Mouse (Mus musculus): ENCODE data around the gene Camp. TPM values are rescaled to one million over a fixed set of nuclear protein-coding genes. Genes with fewer than 3 reads are reported as not detected.

The Camp gene
- total and polyA plus RNA-seq, 2 experiments, result 0.45 TPM; not detected in 1

- Histone ChIP-seq H3K4me1 (ENCODE audit: control insufficient read depth, insufficient read depth, low read length) (peaks cover 4% of the 10 kb centered on the region; the same call in 1 of the 2 replicates), H3K27ac (replicated peaks; ENCODE audit: insufficient read depth, low read depth, low read length) (no peak overlapping the region), H3K27me3 (ENCODE audit: control insufficient read depth, insufficient read depth, low read length) (no peaks in the 10 kb centered on the region), H3K4me3 (ENCODE audit: insufficient read depth, low read depth, low read length) (no peak overlapping the region; the same call in 1 of the 2 replicates), H3K36me3 (ENCODE audit: control insufficient read depth, insufficient read depth, low read length) (peaks cover 16% of the 10 kb centered on the region), H3K9ac (ENCODE audit: low read depth, low read length) (no peak overlapping the region), H3K79me2 (ENCODE audit: control insufficient read depth, insufficient read depth, low read length) (no peaks in the 10 kb centered on the region)
- WGBS, result 31% methylated on average over 3 of the region's 3 CpGs
- DNase-seq (ENCODE audit: extremely low read depth, low read depth, low spot score), result no peak
- TF ChIP-seq CTCF (IDR thresholded peaks at IDR 0.05; ENCODE audit: low read depth, low read length), result no peak
- no peak for TF ChIP-seq POLR2A (IDR thresholded peaks at IDR 0.05; ENCODE audit: extremely low read depth, insufficient read depth, low read length)
Observed at GRCm38 (mm10) chr9:109876756-109877155, 27.3 kb upstream of the Camp start.

GRCm38 (mm10) chr9:109875695-109876601, 26.5 kb upstream of the Camp start:
- Histone ChIP-seq H3K9ac (ENCODE audit: low read depth, low read length) (peak overlapping the region; percentile 92), H3K36me3 (ENCODE audit: control insufficient read depth, insufficient read depth, low read length) (peaks cover 11% of the 10 kb centered on the region), H3K4me3 (ENCODE audit: insufficient read depth, low read depth, low read length) (peak overlapping the region; percentile 77), H3K4me1 (ENCODE audit: control insufficient read depth, insufficient read depth, low read length) (peaks cover 7% of the 10 kb centered on the region), H3K27me3 (ENCODE audit: control insufficient read depth, insufficient read depth, low read length) (no peaks in the 10 kb centered on the region), H3K79me2 (ENCODE audit: control insufficient read depth, insufficient read depth, low read length) (no peaks in the 10 kb centered on the region), H3K27ac (replicated peaks; ENCODE audit: insufficient read depth, low read depth, low read length) (peak overlapping the region; percentile 76)
- WGBS, result under 1% methylated on average over 76 of the region's 76 CpGs
- no peak for DNase-seq (ENCODE audit: extremely low read depth, low read depth, low spot score)
- 0 out of 2 replicates have a peak, but pooled peaks have one; percentile 8 for TF ChIP-seq POLR2A (IDR thresholded peaks at IDR 0.05; ENCODE audit: extremely low read depth, insufficient read depth, low read length)
- TF ChIP-seq CTCF (IDR thresholded peaks at IDR 0.05; ENCODE audit: low read depth, low read length), result no peak

- no peaks in the 10 kb centered on the region for H3K27me3 ChIP-seq (ENCODE audit: control insufficient read depth, insufficient read depth, low read length)
- DNase-seq (ENCODE audit: extremely low read depth, low read depth, low spot score), result peak; percentile 97
- 6% methylated on average over 33 of the region's 33 CpGs for WGBS
- peak within 1 kb of the TSS; percentile 77 for H3K4me3 ChIP-seq (ENCODE audit: insufficient read depth, low read depth, low read length)
- peaks cover 4% of the 10 kb centered on the region for H3K36me3 ChIP-seq (ENCODE audit: control insufficient read depth, insufficient read depth, low read length)
- H3K27ac ChIP-seq (replicated peaks; ENCODE audit: insufficient read depth, low read depth, low read length), result peak within 1 kb of the TSS; percentile 76
- no peaks in the 10 kb centered on the region for H3K79me2 ChIP-seq (ENCODE audit: control insufficient read depth, insufficient read depth, low read length)
- peak within 1 kb of the TSS; percentile 92 for H3K9ac ChIP-seq (ENCODE audit: low read depth, low read length)
- peaks cover 7% of the 10 kb centered on the region for H3K4me1 ChIP-seq (ENCODE audit: control insufficient read depth, insufficient read depth, low read length)
- TF ChIP-seq CTCF (IDR thresholded peaks at IDR 0.05; ENCODE audit: low read depth, low read length) (peak; percentile 30), POLR2A (IDR thresholded peaks at IDR 0.05; ENCODE audit: extremely low read depth, insufficient read depth, low read length) (no peak)
Observed at GRCm38 (mm10) chr9:109874797-109875691, 25.6 kb upstream of the Camp start, which contains the start of gene Cdc25a. Gene Cdc25a (plus strand): TSS chr9:109875579.

- Histone ChIP-seq H3K36me3 (ENCODE audit: control insufficient read depth, insufficient read depth, low read length) (no peaks in the 10 kb centered on the region), H3K9ac (ENCODE audit: low read depth, low read length) (no peak overlapping the region), H3K27ac (replicated peaks; ENCODE audit: insufficient read depth, low read depth, low read length) (no peak overlapping the region), H3K4me1 (ENCODE audit: control insufficient read depth, insufficient read depth, low read length) (peaks cover 3% of the 10 kb centered on the region), H3K27me3 (ENCODE audit: control insufficient read depth, insufficient read depth, low read length) (no peaks in the 10 kb centered on the region), H3K79me2 (ENCODE audit: control insufficient read depth, insufficient read depth, low read length) (no peaks in the 10 kb centered on the region), H3K4me3 (ENCODE audit: insufficient read depth, low read depth, low read length) (no peak overlapping the region)
- 13% methylated on average over 6 of the region's 6 CpGs for WGBS
- TF ChIP-seq POLR2A (IDR thresholded peaks at IDR 0.05; ENCODE audit: extremely low read depth, insufficient read depth, low read length), result no peak
- peak; percentile 89 for DNase-seq (ENCODE audit: extremely low read depth, low read depth, low spot score)
Observed at GRCm38 (mm10) chr9:109870983-109871572, 21.7 kb upstream of the Camp start.

DNA sequence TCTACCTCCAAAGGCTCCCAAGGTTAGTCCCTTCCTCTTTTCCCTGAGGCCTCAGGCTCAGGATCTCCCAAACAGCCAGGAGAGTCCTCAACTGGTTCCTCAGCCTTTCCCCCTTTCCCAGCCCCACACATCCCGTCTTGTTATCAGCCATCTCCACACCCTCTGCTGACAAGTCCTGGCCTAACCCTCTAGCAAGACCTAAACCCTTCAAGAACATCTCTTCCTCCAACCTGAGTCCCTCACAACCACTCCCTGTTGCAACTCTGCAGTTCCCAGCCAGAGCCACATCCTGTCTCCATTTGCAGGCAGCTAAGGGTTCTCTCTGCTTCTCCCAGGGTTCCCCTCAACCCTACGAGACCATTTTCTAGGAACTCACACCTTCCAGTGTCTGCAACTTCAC, 16.8 kb upstream of the Camp start:
- H3K27me3 ChIP-seq (ENCODE audit: control insufficient read depth, insufficient read depth, low read length), result no peaks in the 10 kb centered on the region
- no peaks in the 10 kb centered on the region for H3K79me2 ChIP-seq (ENCODE audit: control insufficient read depth, insufficient read depth, low read length)
- H3K4me3 ChIP-seq (ENCODE audit: insufficient read depth, low read depth, low read length), result no peak overlapping the region
- peaks cover 2% of the 10 kb centered on the region for H3K4me1 ChIP-seq (ENCODE audit: control insufficient read depth, insufficient read depth, low read length)
- TF ChIP-seq POLR2A (IDR thresholded peaks at IDR 0.05; ENCODE audit: extremely low read depth, insufficient read depth, low read length), result no peak
- no peak for TF ChIP-seq CTCF (IDR thresholded peaks at IDR 0.05; ENCODE audit: low read depth, low read length)
- WGBS, result 78% methylated on average over 2 of the region's 2 CpGs
- H3K27ac ChIP-seq (replicated peaks; ENCODE audit: insufficient read depth, low read depth, low read length), result no peak overlapping the region
- no peak for DNase-seq (ENCODE audit: extremely low read depth, low read depth, low spot score)
- H3K36me3 ChIP-seq (ENCODE audit: control insufficient read depth, insufficient read depth, low read length), result no peaks in the 10 kb centered on the region
- H3K9ac ChIP-seq (ENCODE audit: low read depth, low read length), result no peak overlapping the region
